Mouse (Mus musculus): ENCODE results near the gene Hirip3. TPM values are rescaled to one million over a fixed set of nuclear protein-coding genes. Genes with fewer than 3 reads are reported as not detected.

Gene Hirip3
- polyA plus RNA-seq, 1 experiment from 2014 or later = 29.1 TPM

GRCm38 (mm10) chr7:126856741-126857420 is 4.9 kb upstream of the Hirip3 start:
- 71% methylated on average over 9 of the region's 9 CpGs for WGBS
- Histone ChIP-seq H3K27ac (no peak overlapping the region), H3K4me2 (replicated peaks) (no peak overlapping the region), H3K4me3 (no peak overlapping the region), H3K9me3 (no peaks in the 10 kb centered on the region), H3K4me1 (peaks cover 8% of the 10 kb centered on the region), H3K9ac (no peak overlapping the region), H3K36me3 (peaks cover 78% of the 10 kb centered on the region), H3K27me3 (replicated peaks) (no peaks in the 10 kb centered on the region)
- no peak for ATAC-seq (ENCODE audit: low FRiP score, low read depth)

DNA sequence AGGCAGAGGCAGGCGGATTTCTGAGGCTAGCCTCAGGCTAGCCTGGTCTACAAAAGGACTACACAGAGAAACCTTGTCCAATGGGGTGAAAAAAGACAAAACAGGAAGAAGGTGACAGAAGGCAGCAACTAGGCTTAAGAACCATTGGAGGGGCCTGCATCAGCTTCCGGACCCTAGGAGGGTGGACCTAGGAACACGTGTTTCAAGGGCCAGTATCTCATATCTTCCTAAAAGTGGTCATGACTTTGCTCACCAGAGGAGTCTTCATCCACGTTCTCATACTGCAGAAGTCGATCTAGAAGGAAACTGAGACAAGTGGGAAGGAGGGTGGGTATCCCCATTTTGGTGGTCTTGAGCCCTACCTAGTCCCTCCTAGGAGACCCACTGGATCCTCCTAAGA is 785 bp upstream of the Hirip3 start:
- Histone ChIP-seq H3K4me3 (peak overlapping the region; percentile 62), H3K4me1 (peaks cover 27% of the 10 kb centered on the region), H3K27me3 (replicated peaks) (no peaks in the 10 kb centered on the region), H3K9me3 (no peaks in the 10 kb centered on the region), H3K27ac (no peak overlapping the region), H3K9ac (peak overlapping the region; percentile 54), H3K36me3 (peaks cover 62% of the 10 kb centered on the region), H3K4me2 (replicated peaks) (peak overlapping the region; percentile 79)
- WGBS = 73% methylated on average over 5 of the region's 5 CpGs
- ATAC-seq (ENCODE audit: low FRiP score, low read depth) = peak; percentile 10; the same call in 1 of the 2 replicates

- Histone ChIP-seq H3K9ac (peak within 1 kb of the TSS; percentile 54), H3K4me1 (peaks cover 27% of the 10 kb centered on the region), H3K4me3 (peak within 1 kb of the TSS; percentile 62), H3K4me2 (replicated peaks) (peak within 1 kb of the TSS; percentile 79), H3K27me3 (replicated peaks) (no peaks in the 10 kb centered on the region), H3K9me3 (no peaks in the 10 kb centered on the region), H3K27ac (peak within 1 kb of the TSS; percentile 13), H3K36me3 (peaks cover 62% of the 10 kb centered on the region)
- WGBS = under 1% methylated on average over 41 of the region's 41 CpGs
- peak; percentile 78 for ATAC-seq (ENCODE audit: low FRiP score, low read depth)
These were observed 494 bp downstream of the Hirip3 start, which contains the start of gene Ino80e for GRCm38 (mm10) chr7:126862147-126862784. Ino80e (minus strand) TSS chr7:126862377.

DNA sequence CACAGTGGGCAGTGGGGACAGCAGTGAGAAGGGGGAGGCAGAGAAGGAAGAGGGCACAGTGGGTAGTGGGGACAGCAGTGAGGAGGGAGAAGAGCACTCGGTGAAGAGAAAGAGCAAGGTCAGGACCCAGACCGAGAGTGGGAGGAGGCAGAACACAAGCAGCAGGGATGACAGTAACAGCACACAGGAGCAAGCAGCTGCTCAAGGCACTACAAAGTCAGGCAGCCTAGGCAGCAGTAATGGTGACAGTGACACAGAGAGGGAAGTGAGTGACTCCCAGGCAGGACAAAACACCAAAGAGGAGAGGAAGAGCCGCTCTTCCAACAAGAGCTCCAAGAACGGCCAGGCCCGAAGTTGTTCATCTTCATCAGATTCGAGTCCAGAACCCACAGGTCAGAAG is 2.0 kb downstream of the Hirip3 start:
- Histone ChIP-seq H3K4me2 (replicated peaks) (peak overlapping the region; percentile 79), H3K9ac (peak overlapping the region; percentile 54), H3K27me3 (replicated peaks) (no peaks in the 10 kb centered on the region), H3K36me3 (peaks cover 62% of the 10 kb centered on the region), H3K4me3 (peak overlapping the region; percentile 62; the same call in 1 of the 2 replicates), H3K27ac (peak overlapping the region; percentile 6), H3K4me1 (peaks cover 27% of the 10 kb centered on the region), H3K9me3 (no peaks in the 10 kb centered on the region)
- no peak for ATAC-seq (ENCODE audit: low FRiP score, low read depth)
- WGBS = 66% methylated on average over 6 of the region's 6 CpGs

DNA sequence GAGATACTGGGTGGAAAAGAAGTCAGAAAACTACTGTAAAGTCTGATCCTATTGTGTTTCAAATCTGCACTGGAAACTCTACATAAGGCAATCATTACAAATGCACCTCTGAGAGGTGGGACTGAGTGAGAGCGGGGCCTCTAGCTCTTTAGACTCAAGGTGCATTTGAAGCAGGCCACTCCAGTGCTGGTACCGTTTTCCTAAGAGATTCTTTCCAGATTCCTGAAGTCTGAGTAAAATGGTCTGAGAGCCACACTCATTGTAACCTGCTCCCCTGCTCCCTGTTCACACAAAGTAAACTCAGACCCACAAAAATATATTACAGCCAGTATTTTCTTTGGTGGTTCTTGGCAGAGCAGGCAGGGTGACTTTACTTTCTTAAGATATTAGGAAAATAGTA is 5.8 kb downstream of the Hirip3 start:
- no peak for ATAC-seq (ENCODE audit: low FRiP score, low read depth)
- H3K4me3 ChIP-seq = no peak overlapping the region
- peaks cover 89% of the 10 kb centered on the region for H3K36me3 ChIP-seq
- H3K4me1 ChIP-seq = peaks cover 18% of the 10 kb centered on the region
- H3K9ac ChIP-seq = no peak overlapping the region
- no peak overlapping the region for H3K27ac ChIP-seq
- H3K27me3 ChIP-seq (replicated peaks) = no peaks in the 10 kb centered on the region
- no peaks in the 10 kb centered on the region for H3K9me3 ChIP-seq
- WGBS = 98% methylated on average over 2 of the region's 2 CpGs
- no peak overlapping the region for H3K4me2 ChIP-seq (replicated peaks)

GRCm38 (mm10) chr7:126868003-126868402 is 6.2 kb downstream of the Hirip3 start:
- H3K9ac ChIP-seq = no peak overlapping the region
- H3K9me3 ChIP-seq = no peaks in the 10 kb centered on the region
- ATAC-seq (ENCODE audit: low FRiP score, low read depth) = no peak
- H3K36me3 ChIP-seq = peaks cover 93% of the 10 kb centered on the region
- peaks cover 14% of the 10 kb centered on the region for H3K4me1 ChIP-seq
- no peak overlapping the region for H3K27ac ChIP-seq
- no peak overlapping the region for H3K4me2 ChIP-seq (replicated peaks)
- H3K27me3 ChIP-seq (replicated peaks) = no peaks in the 10 kb centered on the region
- no peak overlapping the region for H3K4me3 ChIP-seq
- 86% methylated on average over 12 of the region's 12 CpGs for WGBS

DNA sequence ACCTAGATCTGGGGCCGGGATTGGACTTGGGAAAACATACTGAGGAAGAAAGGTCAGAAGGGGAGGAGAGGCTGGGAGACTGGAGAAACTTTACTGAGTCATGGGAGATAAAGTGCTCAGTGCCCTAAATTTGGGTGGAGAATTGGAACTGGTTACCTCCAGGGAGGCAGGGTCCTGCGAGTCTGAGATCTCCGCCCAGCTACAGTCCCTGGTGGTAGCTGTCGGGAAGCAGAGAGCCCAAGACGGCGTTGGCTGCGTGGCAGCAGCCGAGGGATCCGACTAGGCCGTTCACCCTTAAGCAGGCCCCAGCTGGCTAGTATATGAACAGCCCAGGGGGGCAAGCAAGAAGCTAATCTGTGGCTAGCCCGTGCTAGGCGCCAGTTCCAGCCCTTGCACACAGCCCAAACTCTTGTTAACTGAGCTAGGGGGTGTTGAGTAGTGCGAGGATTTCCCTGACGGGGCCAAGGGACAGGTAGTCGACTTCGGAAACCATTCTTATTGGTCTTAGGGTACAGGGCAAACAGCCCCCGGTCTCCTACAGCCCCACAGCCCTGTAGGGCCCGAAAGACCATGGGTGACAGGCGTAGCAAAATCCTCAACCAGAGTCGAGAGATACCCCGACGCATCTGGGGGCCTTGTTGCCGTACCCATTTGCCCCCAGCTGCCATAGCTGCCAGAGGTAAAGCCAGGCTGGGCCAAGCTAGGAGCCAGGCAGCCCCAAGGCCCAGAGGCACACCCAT is 8.2 kb downstream of the Hirip3 start:
- Histone ChIP-seq H3K27ac (no peak overlapping the region), H3K4me2 (replicated peaks) (no peak overlapping the region), H3K4me1 (no peaks in the 10 kb centered on the region), H3K9ac (no peak overlapping the region), H3K27me3 (replicated peaks) (no peaks in the 10 kb centered on the region), H3K9me3 (no peaks in the 10 kb centered on the region), H3K36me3 (peaks cover 98% of the 10 kb centered on the region), H3K4me3 (no peak overlapping the region)
- ATAC-seq (ENCODE audit: low FRiP score, low read depth) = no peak
- 89% methylated on average over 23 of the region's 23 CpGs for WGBS

GRCm38 (mm10) chr7:126870520-126870891 is 8.7 kb downstream of the Hirip3 start:
- Histone ChIP-seq H3K27me3 (replicated peaks) (no peaks in the 10 kb centered on the region), H3K27ac (no peak overlapping the region), H3K9me3 (no peaks in the 10 kb centered on the region), H3K4me3 (no peak overlapping the region), H3K9ac (no peak overlapping the region), H3K36me3 (peaks cover 98% of the 10 kb centered on the region), H3K4me2 (replicated peaks) (no peak overlapping the region), H3K4me1 (no peaks in the 10 kb centered on the region)
- 97% methylated on average over 2 of the region's 2 CpGs for WGBS
- no peak for ATAC-seq (ENCODE audit: low FRiP score, low read depth)

- WGBS = 98% methylated on average over 1 of the region's 1 CpGs
- ATAC-seq (ENCODE audit: low FRiP score, low read depth) = no peak
- peaks cover 83% of the 10 kb centered on the region for H3K36me3 ChIP-seq
These were observed 15.5 kb downstream of the Hirip3 start for GRCm38 (mm10) chr7:126877239-126877638.

GRCm38 (mm10) chr7:126881040-126881439 is 19.3 kb downstream of the Hirip3 start:
- Histone ChIP-seq H3K27ac (no peak overlapping the region), H3K36me3 (peaks cover 45% of the 10 kb centered on the region), H3K4me2 (replicated peaks) (peak overlapping the region; percentile 100), H3K27me3 (replicated peaks) (no peaks in the 10 kb centered on the region), H3K9me3 (no peaks in the 10 kb centered on the region), H3K9ac (no peak overlapping the region), H3K4me3 (no peak overlapping the region), H3K4me1 (peaks cover 27% of the 10 kb centered on the region)
- 77% methylated on average over 6 of the region's 6 CpGs for WGBS
- no peak for ATAC-seq (ENCODE audit: low FRiP score, low read depth)

More at GRCm38 (mm10) chr7:126877239-126877638, 15.5 kb downstream of the Hirip3 start:
- H3K9ac ChIP-seq = no peak overlapping the region
- peaks cover 12% of the 10 kb centered on the region for H3K4me1 ChIP-seq
- no peaks in the 10 kb centered on the region for H3K9me3 ChIP-seq
- H3K27ac ChIP-seq = no peak overlapping the region
- no peak overlapping the region for H3K4me3 ChIP-seq
- H3K27me3 ChIP-seq (replicated peaks) = no peaks in the 10 kb centered on the region
- no peak overlapping the region for H3K4me2 ChIP-seq (replicated peaks)

- H3K9me3 ChIP-seq = no peaks in the 10 kb centered on the region
- H3K4me2 ChIP-seq (replicated peaks) = peak overlapping the region; percentile 100
- 0% methylated on average over 15 of the region's 15 CpGs for WGBS
- peak overlapping the region; percentile 74 for H3K4me3 ChIP-seq
- ATAC-seq (ENCODE audit: low FRiP score, low read depth) = peak; percentile 7; the same call in 1 of the 2 replicates
- peaks cover 27% of the 10 kb centered on the region for H3K4me1 ChIP-seq
- H3K36me3 ChIP-seq = peaks cover 19% of the 10 kb centered on the region
- H3K9ac ChIP-seq = peak overlapping the region; percentile 87
- H3K27me3 ChIP-seq (replicated peaks) = no peaks in the 10 kb centered on the region
- H3K27ac ChIP-seq = peak overlapping the region; percentile 90; the same call in 1 of the 2 replicates
These were observed 22.0 kb downstream of the Hirip3 start for GRCm38 (mm10) chr7:126883731-126884181.

Measured in neural tube, embryonic 12.5 days (tissue).